Mouse (Mus musculus): ENCODE measurements around the gene Hspa12b. TPM values are rescaled to one million over a fixed set of nuclear protein-coding genes. Genes with fewer than 3 reads are reported as not detected.

Gene Hspa12b
- total RNA-seq, 2 experiments from 2014 or later = not detected

DNA sequence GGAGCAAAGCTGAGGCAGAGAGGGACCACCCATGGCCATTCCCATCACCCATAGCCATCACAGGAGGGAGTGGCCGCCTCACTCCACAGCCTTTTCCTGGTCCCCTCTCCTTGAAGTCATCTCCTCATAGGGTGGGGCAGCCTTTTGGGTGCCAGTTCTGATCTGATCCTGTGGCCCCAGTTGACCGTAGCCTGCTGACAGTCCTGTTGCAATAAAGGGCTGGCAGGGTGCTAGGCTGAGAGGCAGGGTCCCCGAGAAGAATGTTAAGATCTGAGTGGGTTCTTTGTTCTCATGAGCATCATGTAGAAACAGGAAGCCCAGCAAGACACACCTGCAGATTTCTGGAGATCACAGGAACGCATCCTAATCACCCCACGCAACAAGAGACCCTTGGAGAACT, 1.1 kb downstream of the Hspa12b start:
- ATAC-seq (replicated peaks; ENCODE audit: low FRiP score, poor library complexity, severe bottlenecking) = no peak

DNA sequence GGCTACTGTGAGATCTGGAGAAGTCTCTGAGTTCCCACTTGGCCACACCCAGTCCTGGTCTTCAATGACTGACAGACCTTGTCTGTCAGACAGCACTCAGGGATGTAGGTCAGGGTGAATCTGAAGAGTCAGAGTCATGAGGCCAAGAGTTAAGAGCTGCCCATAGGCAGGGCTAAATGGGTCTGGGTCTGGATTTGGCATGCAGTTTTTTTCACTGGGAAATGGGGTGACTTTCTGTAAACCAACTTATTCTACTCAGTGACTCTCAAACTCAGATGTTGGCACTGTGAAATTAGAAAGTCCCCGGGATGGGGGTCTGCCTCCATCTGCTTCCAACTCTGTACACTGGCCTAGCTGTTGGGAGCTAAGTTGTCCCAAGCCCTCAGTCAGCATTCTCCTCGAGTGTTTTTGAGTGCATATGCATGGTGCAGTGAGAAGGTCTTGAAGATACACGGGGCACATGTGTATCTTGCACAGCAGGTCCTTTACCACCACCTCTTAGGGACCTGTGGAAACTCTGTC, 1.6 kb downstream of the Hspa12b start:
- no peak for ATAC-seq (replicated peaks; ENCODE audit: low FRiP score, poor library complexity, severe bottlenecking)

DNA sequence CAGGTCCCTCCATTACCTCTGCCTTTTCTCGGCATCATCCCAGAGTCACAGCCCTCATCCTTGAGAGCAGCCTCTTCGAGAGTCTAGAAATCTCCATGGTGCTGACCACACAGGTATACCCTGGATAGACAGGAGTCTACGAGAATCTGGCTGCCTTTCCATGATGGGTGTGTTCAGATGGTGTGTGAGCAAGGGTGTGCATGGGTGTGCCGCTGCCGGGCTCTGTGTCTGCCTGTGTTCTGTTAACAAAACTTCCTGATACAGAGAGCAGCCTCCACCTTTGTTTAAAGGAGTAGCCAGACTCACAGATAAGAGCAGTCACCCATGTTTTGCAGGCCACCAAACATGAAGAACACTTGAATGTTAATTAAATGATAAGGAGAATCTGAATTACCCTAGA, 2.8 kb downstream of the Hspa12b start:
- peak; percentile 71 for ATAC-seq (replicated peaks; ENCODE audit: low FRiP score, poor library complexity, severe bottlenecking)

DNA sequence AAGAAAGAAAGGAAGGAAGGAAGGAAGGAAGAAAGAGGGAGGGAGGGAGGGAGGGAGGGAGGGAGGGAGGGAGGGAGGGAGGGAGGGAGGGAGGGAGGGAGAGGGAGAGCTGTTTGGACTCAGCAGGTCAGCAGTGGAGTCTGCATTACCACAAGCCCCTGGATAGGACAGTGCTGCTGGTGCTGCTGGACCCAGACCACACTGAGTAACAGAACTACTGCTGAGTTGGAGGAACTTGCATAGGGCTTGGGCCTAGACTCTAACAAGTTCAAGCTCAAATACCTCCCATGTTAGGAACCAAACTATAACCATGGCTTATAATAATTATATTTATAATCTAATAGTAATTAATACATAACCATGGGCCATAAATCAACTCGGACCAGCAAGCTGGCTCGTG, 3.8 kb downstream of the Hspa12b start:
- no peak for ATAC-seq (replicated peaks; ENCODE audit: low FRiP score, poor library complexity, severe bottlenecking)

DNA sequence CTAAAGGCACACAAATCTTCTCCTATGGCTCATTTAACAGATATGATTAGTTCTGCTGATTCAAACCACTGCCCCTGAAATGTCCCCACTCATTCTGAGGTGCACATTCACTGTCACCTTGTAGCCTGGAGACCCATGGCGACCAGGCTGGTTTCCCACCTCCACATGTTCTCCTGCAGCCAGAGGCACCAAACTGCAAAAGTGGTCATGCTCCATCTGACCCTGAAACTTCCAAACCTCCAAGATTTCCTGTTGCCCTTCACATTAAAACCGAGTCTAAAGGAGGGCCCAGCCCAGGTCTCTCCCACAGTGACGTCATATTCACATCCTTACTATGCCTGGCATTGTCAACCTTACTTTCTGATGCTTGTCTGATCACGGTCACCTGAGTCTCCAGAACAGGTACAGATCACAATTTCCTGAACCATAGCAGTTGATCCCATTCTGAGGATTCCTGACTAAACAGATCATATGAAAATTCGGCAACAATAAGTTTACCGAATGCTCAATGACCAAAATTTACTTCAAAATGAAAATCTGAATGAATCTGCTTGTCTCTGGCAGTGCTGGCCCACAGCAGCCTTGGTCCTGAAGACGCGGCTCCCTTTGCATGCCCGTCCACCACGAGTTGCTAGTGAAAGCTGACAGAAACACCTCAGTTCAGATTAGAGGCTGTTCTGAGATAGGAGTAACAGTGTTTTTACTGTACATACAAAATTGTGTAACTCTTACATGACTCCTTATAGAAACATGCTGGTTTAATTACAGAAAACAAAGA, 5.2 kb downstream of the Hspa12b start:
- ATAC-seq (replicated peaks; ENCODE audit: low FRiP score, poor library complexity, severe bottlenecking) = no peak

DNA sequence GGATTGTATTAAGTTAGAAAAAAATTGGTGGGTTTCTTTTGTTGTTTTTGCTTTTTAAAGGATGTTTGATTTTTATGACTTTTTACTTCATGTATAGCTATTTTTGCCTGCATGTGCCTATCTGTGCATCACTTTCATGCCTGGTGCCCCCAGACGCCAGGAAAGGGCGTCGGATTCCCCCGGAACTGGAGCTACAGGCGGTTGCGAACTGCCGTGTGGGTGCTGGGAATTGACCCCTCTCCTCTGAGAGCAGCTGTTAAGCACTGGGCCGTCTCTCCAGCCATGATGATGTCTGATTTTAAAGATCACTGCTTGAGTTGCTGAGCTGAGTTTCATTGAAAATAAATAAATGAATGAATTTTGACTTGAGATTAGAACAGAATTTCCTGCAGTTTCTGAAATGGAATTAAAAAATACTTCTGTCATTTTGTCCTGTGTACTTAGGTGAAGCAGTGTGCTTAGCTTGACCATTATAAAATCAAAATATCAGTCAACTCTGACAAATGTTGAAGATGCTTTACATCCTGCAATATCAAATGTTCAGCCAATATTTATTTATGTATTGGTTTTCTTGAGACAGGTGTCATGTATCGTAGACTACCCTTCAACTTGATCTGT, 6.0 kb downstream of the Hspa12b start, which contains the start of gene Gm11037:
Gene Gm11037 (plus strand): TSS at position 568 of the 618 bp plus-strand sequence.
- no peak for ATAC-seq (replicated peaks; ENCODE audit: low FRiP score, poor library complexity, severe bottlenecking)

DNA sequence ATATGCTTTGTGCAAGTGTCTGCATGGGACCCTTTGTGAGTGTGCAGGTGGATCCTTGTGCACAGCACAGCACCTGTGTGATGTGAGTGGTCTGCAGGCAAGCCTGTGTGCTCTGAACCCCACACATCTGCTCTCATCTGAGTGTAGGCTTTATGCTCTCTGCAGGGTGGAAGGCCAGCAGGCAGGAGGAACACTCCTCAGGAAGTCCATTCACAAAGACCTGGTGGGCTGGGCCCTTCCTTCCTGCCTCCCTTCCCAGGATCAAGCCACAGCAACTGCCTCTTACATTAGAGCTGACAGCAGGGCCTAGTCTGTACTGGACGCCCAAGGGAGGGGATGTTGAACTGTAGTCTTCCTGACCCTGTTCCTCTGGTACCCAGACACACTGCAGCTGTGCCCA, 7.3 kb downstream of the Hspa12b start:
- no peak for ATAC-seq (replicated peaks; ENCODE audit: low FRiP score, poor library complexity, severe bottlenecking)

DNA sequence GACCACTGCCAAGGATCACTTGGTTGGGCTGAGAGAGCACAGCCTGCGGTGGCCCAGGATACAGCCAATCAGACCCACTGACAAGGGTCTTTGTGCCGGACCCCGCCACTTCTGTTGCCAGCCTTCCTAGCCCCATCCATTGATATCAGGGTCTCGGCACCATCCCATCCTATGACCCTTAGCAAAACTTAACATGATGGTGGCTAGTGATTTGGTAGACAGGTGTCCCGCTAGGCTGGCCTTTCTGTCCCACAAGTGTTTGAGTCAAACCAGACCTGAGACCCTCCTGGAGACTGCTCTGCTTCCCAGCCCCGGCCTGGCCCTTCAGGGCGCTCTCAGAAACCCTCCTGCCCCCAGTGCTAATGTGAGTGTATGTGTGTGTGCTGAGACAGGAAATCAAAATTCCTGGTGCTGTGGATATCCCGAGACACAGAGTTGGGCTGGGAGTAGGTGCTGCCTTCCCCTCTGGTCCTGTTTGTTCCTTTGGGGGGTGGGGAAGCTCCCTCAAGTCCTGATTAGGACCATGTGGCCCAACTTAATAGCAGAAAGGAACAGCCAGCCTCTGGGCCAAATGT, 7.8 kb downstream of the Hspa12b start:
- no peak for ATAC-seq (replicated peaks; ENCODE audit: low FRiP score, poor library complexity, severe bottlenecking)

DNA sequence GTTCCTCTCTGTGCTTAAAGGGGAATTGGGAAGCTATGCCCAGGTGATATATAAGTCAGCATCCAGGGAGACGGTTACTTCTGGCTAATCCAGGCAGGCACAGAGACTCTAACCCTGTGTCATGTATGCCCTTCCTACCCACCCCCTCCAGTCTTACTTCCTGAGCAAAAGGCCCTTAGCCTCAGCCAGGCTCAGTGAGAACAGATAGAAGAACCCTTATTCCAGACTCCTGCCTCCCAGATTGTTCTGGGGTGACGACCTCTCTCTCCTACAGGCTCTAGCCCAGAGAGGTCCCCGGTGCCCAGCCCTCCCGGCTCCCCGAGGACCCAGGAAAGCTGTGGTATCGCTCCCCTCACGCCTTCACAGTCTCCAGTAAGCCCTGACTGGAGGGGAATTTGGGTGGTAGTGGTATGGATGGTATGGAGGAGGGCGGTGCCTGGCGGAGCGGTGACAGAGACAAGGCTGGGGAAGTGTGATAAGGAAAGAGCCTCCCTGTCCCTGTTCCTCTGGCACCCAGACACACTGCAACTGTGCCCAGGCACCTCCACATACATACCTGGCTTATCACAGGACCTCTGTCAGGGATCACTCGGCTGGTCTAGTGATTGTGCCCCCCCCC, 8.6 kb downstream of the Hspa12b start:
- peak; percentile 92 for ATAC-seq (replicated peaks; ENCODE audit: low FRiP score, poor library complexity, severe bottlenecking)

DNA sequence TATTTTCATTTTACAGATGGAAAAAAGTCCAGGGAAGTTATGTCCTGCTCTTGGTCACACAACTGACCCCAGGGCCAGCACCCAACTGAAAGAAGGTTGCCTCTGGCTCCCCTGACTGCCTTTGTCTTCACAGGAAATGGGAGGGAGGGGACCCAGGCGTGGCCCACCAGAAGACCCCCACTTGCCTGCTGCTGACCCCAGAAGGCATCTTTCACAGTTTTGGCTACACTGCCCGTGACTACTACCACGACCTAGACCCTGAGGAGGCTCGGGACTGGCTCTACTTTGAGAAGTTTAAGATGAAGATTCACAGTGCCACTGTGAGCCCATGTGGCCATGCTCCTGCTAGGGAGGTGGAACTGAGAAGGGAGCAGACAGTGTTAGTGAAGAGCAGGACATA, 11.2 kb downstream of the Hspa12b start:
- ATAC-seq (replicated peaks; ENCODE audit: low FRiP score, poor library complexity, severe bottlenecking) = no peak

DNA sequence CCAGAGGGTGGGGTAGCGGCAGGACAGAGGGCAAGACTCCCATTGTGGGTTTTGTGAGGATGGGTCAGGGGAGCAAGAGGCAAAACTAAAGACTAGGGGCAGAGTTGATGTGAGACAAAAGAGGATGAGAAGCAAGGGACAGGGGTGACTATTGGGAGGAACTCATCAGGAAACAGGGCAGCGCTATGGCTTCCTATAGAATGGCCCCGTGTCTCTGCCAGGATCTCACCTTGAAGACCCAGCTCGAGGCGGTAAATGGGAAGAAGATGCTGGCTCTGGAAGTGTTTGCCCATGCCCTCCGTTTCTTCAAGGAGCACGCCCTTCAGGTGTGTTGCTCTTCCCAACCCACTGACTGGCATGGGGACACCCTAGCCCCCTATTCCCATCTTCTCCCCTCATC, 11.7 kb downstream of the Hspa12b start:
- no peak for ATAC-seq (replicated peaks; ENCODE audit: low FRiP score, poor library complexity, severe bottlenecking)

DNA sequence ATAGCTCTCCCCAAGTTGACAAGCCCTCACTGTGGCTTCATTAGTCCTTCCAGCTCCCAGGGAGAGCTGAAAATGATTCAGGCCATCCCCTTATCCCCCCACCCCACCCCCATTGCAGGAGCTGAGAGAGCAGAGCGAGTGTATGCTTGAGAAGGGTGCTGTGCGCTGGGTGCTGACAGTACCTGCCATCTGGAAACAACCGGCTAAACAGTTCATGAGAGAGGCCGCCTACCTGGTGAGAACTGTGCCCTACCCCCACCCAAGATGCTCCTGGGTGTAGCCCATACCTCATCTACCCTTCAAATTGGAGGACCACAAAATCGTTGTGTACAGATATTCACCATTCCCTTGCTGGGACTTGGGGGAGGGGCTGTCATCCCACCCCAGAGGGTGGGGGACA, 12.2 kb downstream of the Hspa12b start:
- ATAC-seq (replicated peaks; ENCODE audit: low FRiP score, poor library complexity, severe bottlenecking) = no peak

DNA sequence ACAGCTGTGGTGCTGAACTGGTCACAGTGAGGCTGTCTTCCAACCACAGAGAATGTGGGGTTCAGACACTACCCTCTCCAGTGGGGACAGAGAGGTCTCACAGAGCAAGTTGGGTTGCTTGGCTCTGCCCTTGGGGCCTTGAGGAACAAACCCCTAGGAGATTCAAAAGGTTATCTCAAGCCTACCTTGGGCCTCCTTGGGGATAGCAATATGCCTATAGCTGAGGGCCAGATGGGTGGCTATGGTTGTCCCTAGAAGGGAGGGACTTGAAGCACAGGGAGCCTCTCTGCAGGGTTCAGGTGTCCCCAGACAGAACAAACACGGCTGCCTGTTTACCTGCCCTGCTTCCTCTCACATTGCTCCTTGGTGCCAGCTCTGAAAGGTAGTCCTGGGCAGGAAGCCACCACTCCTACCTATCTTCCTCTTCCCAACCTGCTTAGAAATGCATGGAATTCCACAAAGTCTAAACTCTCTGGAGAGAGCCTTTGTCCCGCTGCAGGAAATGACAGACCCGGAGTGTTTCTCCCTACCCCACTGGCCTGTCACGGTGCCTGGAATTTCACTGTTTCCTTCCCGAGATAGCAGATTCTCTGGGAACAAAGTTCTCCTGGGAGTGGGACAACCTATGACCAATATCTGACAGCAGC, 12.9 kb downstream of the Hspa12b start:
- ATAC-seq (replicated peaks; ENCODE audit: low FRiP score, poor library complexity, severe bottlenecking) = no peak

DNA sequence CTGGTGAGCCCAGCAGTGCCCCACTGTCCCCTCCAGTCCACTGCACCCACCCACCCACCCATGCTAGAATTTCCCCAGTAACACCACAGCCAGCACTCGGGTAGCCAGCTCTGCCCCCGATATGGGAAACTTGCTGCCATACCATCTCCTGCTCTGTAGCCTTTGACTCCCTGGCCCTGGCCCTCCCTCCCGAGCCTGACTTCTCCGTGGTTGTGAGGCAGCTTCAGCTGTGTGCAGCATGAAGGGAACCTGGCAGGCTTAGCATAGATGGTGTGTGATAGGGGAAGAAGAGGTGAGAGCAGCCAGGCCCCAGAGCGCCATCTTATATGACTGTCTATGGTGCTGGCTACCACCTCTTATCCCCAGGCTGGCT, 13.4 kb downstream of the Hspa12b start:
- no peak for ATAC-seq (replicated peaks; ENCODE audit: low FRiP score, poor library complexity, severe bottlenecking)

DNA sequence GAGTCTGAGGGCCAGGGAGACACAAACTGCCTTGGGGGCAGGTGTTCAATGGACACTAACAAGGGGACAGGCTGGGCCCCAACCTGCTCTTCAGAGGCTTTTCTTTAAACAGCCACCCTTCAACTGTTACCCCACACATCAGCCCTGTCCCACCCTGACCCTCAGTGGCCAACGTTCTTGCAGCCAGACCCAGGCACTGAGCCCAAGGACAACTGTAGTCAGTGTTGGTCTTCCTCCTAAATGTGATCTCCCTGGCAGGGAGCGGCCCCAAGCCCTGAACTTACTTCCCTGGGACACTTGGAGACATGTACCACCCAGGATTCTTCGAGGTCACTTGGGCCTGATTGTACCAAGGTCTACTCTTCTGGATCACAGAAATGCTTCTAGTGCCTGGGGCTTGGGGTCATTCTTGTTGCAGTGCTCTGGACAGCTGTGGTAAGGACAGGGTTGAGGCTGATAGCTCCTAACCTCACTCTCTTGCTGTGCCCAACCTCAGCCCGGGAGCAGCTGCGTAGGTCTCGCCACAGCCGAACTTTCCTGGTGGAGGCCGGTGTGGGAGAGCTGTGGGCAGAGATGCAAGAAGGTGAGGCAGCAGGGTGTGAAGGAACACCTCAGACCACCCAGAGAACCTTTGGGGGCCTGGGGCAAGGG, 14.4 kb downstream of the Hspa12b start:
- no peak for ATAC-seq (replicated peaks; ENCODE audit: low FRiP score, poor library complexity, severe bottlenecking)

DNA sequence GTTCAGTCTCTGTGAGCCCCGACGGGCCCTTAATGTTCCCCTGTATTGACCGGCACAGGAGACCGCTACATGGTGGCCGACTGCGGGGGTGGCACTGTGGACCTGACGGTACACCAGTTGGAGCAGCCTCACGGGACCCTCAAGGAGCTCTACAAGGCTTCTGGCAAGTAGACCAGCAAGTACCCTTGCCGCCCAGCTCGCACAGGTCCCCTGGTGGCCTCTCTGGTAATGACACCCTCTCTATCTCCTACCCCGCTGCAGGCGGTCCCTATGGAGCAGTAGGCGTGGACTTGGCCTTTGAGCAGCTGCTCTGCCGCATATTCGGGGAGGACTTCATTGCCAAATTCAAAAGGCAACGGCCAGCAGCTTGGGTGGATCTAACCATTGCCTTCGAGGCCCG, 15.5 kb downstream of the Hspa12b start:
- ATAC-seq (replicated peaks; ENCODE audit: low FRiP score, poor library complexity, severe bottlenecking) = peak; percentile 89

DNA sequence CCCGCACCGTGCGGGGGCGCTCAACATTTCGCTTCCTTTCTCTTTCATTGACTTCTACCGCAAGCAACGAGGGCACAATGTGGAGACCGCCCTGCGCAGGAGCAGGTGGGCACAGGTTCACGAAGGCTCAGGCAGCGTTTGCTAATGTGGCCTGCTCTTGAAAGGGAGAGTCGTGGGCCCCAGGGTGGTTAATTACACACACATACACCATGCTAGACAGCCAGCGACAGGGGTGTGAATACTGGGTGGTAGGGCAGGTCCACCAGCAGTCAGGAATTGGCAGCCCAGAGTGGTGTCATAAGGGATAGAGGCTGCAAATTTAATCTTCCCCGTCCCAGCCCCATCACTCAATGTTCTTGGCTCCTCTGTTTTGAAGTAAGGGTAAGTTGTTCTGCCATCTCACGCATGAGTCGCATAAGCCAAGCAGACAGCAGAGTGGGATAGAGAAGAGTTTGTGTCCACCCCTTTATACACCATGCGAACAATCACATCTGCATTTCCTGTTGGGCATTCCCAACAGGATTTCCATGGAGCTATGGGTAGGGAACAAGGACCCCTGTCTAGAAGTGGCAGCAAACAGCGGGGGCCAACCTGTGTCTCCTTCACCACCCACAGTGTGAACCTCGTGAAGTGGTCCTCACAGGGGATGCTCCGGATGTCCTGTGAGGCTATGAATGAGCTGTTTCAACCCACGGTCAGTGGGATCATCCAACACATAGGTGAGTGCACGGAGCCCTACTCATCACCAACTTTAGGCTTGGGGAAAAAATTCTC, 16.1 kb downstream of the Hspa12b start:
- ATAC-seq (replicated peaks; ENCODE audit: low FRiP score, poor library complexity, severe bottlenecking) = no peak

DNA sequence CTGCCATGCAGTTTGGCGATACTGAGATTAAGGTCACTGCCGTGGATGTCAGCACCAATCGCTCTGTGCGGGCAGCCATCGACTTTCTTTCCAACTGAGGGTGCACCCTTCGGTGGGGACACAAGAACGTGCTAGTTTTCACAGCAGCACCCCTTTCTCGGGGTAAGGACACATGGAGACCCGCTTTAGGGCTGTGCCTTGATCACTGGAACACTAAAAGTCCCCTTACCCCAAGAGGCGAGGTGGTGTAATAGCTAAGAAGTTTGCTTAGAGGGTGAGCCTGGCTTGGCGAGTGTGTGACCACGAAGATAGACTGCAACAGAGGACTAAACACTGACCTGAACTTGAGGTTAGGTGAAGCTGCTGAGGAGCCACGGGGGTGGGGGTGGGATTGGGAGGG, 18.0 kb downstream of the Hspa12b start:
- no peak for ATAC-seq (replicated peaks; ENCODE audit: low FRiP score, poor library complexity, severe bottlenecking)

DNA sequence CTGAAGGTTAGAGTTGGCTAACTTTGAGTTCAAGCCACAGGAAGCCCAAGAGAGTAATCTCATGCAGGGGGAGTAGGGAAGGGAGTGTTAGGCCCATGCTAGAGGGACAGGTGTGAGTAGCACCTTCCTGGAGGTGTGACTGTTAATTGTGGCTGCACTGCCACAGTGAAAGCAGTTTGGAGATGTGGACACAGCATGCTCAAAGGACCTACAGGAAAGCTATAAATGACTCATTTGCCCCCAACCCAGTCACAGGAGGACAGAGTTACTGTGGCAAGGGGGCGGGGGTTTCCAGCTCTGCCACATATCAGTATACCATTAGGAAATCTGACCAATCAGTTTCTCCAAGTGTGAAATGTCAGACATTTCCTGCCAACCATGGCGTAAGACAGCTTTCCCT, 18.5 kb downstream of the Hspa12b start:
- ATAC-seq (replicated peaks; ENCODE audit: low FRiP score, poor library complexity, severe bottlenecking) = no peak

All from erythroblast, adult 5-6 weeks (primary cell).